Mouse (Mus musculus) midbrain, embryonic 12.5 days (tissue): ENCODE data around the gene Txn2. TPM values are rescaled to one million over a fixed set of nuclear protein-coding genes. Genes with fewer than 3 reads are reported as not detected.

ENCODE experiments used
- ATAC-seq: fragments of 200-750 bp; cut with Nextera tagmentation; 2 replicates; pipeline ENCODE4 v1.8.0; 2017; ENCODE audit warnings: low read depth, moderate TSS enrichment, moderate library complexity; ENCODE audit not compliant: low FRiP score
- H3K27ac ChIP-seq: fragments of 300-500 bp; sonication (generic); replicated peaks from 2 replicates; pipeline ENCODE4 v1.5.1; 2016; ENCODE audit warnings: mild to moderate bottlenecking
- H3K27me3 ChIP-seq: fragments of 300-500 bp; sonication (generic); 2 replicates; pipeline ENCODE4 v1.6.1; 2016; ENCODE audit warnings: mild to moderate bottlenecking
- H3K36me3 ChIP-seq: fragments of 300-500 bp; sonication (generic); 2 replicates; pipeline ENCODE4 v1.6.1; 2016
- H3K4me1 ChIP-seq: fragments of 300-500 bp; sonication (generic); 2 replicates; pipeline ENCODE4 v1.6.1; 2016
- H3K4me2 ChIP-seq: fragments of 300-500 bp; sonication (generic); replicated peaks from 2 replicates; pipeline ENCODE4 v1.6.1; 2016; ENCODE audit warnings: mild to moderate bottlenecking, moderate library complexity
- H3K4me3 ChIP-seq: fragments of 300-500 bp; sonication (generic); 2 replicates; pipeline ENCODE4 v1.5.1; 2016; ENCODE audit warnings: mild to moderate bottlenecking
- H3K9ac ChIP-seq: fragments of 300-500 bp; sonication (generic); replicated peaks from 2 replicates; pipeline ENCODE4 v1.6.1; 2016; ENCODE audit warnings: mild to moderate bottlenecking, moderate library complexity
- H3K9me3 ChIP-seq: fragments of 300-500 bp; sonication (generic); 2 replicates; pipeline ENCODE4 v1.6.1; 2016; ENCODE audit warnings: mild to moderate bottlenecking
- WGBS: fragments of 180-500 bp; shearing (Covaris S2); methylation state at CpG from one replicate; pipeline ENCODE4 v1.1.7; 2016; 5-methylcytosine and 5-hydroxymethylcytosine counted together
- polyA plus RNA-seq: library from polyadenylated mRNA; unstranded; fragments of >200 nt; fragmentation: Nextera tagmentation; extraction: Ambion mirVana; gene quantifications from 2 replicates; pipeline ENCODE4 v1.2.1, GENCODE M21; 2016

The Txn2 gene
- polyA plus RNA-seq, 1 experiment from 2014 or later: 210 TPM

- H3K27ac ChIP-seq: no peak overlapping the region
- 17% methylated on average over 17 of the region's 17 CpGs for WGBS
- no peak overlapping the region for H3K9ac ChIP-seq
- H3K36me3 ChIP-seq: no peaks in the 10 kb centered on the region
- no peak for ATAC-seq
- no peak overlapping the region for H3K4me3 ChIP-seq
- H3K27me3 ChIP-seq: no peaks in the 10 kb centered on the region
- no peak overlapping the region for H3K4me2 ChIP-seq
- peaks cover 9% of the 10 kb centered on the region; the same call in 1 of the 2 replicates for H3K4me1 ChIP-seq
- H3K9me3 ChIP-seq: no peaks in the 10 kb centered on the region
Measured at GRCm38 (mm10) chr15:77882797-77883696, 45.8 kb downstream of the Txn2 start.

GRCm38 (mm10) chr15:77882297-77882696 is 46.5 kb downstream of the Txn2 start:
- H3K9ac ChIP-seq: no peak overlapping the region
- no peaks in the 10 kb centered on the region for H3K9me3 ChIP-seq
- no peak overlapping the region for H3K27ac ChIP-seq
- no peaks in the 10 kb centered on the region for H3K27me3 ChIP-seq
- ATAC-seq: no peak
- peaks cover 9% of the 10 kb centered on the region; the same call in 1 of the 2 replicates for H3K4me1 ChIP-seq
- no peaks in the 10 kb centered on the region for H3K36me3 ChIP-seq
- no peak overlapping the region for H3K4me2 ChIP-seq
- 70% methylated on average over 6 of the region's 6 CpGs for WGBS
- H3K4me3 ChIP-seq: no peak overlapping the region

GRCm38 (mm10) chr15:77881698-77882097 is 47.1 kb downstream of the Txn2 start:
- no peak overlapping the region for H3K27ac ChIP-seq
- H3K27me3 ChIP-seq: no peaks in the 10 kb centered on the region
- no peaks in the 10 kb centered on the region for H3K36me3 ChIP-seq
- H3K4me1 ChIP-seq: peaks cover 9% of the 10 kb centered on the region; the same call in 1 of the 2 replicates
- no peak overlapping the region for H3K4me3 ChIP-seq
- H3K9me3 ChIP-seq: no peaks in the 10 kb centered on the region
- no peak for ATAC-seq
- WGBS: 80% methylated on average over 5 of the region's 5 CpGs
- H3K9ac ChIP-seq: no peak overlapping the region
- H3K4me2 ChIP-seq: no peak overlapping the region

GRCm38 (mm10) chr15:77880738-77881137 is 48.1 kb downstream of the Txn2 start:
- no peak overlapping the region for H3K4me2 ChIP-seq
- no peak overlapping the region for H3K4me3 ChIP-seq
- WGBS: 90% methylated on average over 5 of the region's 5 CpGs
- peaks cover 9% of the 10 kb centered on the region; the same call in 1 of the 2 replicates for H3K4me1 ChIP-seq
- no peaks in the 10 kb centered on the region for H3K9me3 ChIP-seq
- H3K36me3 ChIP-seq: no peaks in the 10 kb centered on the region
- H3K27me3 ChIP-seq: no peaks in the 10 kb centered on the region
- H3K27ac ChIP-seq: no peak overlapping the region
- H3K9ac ChIP-seq: no peak overlapping the region
- ATAC-seq: no peak

- ATAC-seq: no peak
- H3K27me3 ChIP-seq: no peaks in the 10 kb centered on the region
- WGBS: 88% methylated on average over 3 of the region's 3 CpGs
- H3K27ac ChIP-seq: no peak overlapping the region
- no peaks in the 10 kb centered on the region for H3K36me3 ChIP-seq
- peaks cover 9% of the 10 kb centered on the region; the same call in 1 of the 2 replicates for H3K4me1 ChIP-seq
- H3K9me3 ChIP-seq: no peaks in the 10 kb centered on the region
- H3K4me3 ChIP-seq: no peak overlapping the region
- H3K9ac ChIP-seq: no peak overlapping the region
- H3K4me2 ChIP-seq: no peak overlapping the region
Measured at GRCm38 (mm10) chr15:77879756-77880155, 49.0 kb downstream of the Txn2 start.

GRCm38 (mm10) chr15:77877209-77877608 is 51.6 kb downstream of the Txn2 start:
- no peaks in the 10 kb centered on the region for H3K27me3 ChIP-seq
- no peaks in the 10 kb centered on the region for H3K9me3 ChIP-seq
- WGBS: 74% methylated on average over 2 of the region's 2 CpGs
- no peak overlapping the region for H3K27ac ChIP-seq
- H3K4me3 ChIP-seq: no peak overlapping the region
- ATAC-seq: no peak
- H3K4me2 ChIP-seq: no peak overlapping the region
- no peak overlapping the region for H3K9ac ChIP-seq
- no peaks in the 10 kb centered on the region for H3K4me1 ChIP-seq
- H3K36me3 ChIP-seq: no peaks in the 10 kb centered on the region

GRCm38 (mm10) chr15:77876716-77877115 is 52.1 kb downstream of the Txn2 start:
- no peaks in the 10 kb centered on the region for H3K27me3 ChIP-seq
- no peak for ATAC-seq
- H3K4me2 ChIP-seq: no peak overlapping the region
- H3K9me3 ChIP-seq: no peaks in the 10 kb centered on the region
- no peak overlapping the region for H3K27ac ChIP-seq
- no peaks in the 10 kb centered on the region for H3K4me1 ChIP-seq
- no peaks in the 10 kb centered on the region for H3K36me3 ChIP-seq
- H3K9ac ChIP-seq: no peak overlapping the region
- 83% methylated on average over 3 of the region's 3 CpGs for WGBS
- H3K4me3 ChIP-seq: no peak overlapping the region

GRCm38 (mm10) chr15:77875953-77876352 is 52.9 kb downstream of the Txn2 start:
- no peaks in the 10 kb centered on the region for H3K27me3 ChIP-seq
- 96% methylated on average over 6 of the region's 6 CpGs for WGBS
- no peak for ATAC-seq
- H3K36me3 ChIP-seq: no peaks in the 10 kb centered on the region
- no peak overlapping the region for H3K4me2 ChIP-seq
- H3K4me3 ChIP-seq: no peak overlapping the region
- H3K27ac ChIP-seq: no peak overlapping the region
- H3K9ac ChIP-seq: no peak overlapping the region
- H3K4me1 ChIP-seq: no peaks in the 10 kb centered on the region
- H3K9me3 ChIP-seq: no peaks in the 10 kb centered on the region

- H3K9ac ChIP-seq: no peak overlapping the region
- no peak overlapping the region for H3K4me3 ChIP-seq
- no peak overlapping the region for H3K27ac ChIP-seq
- H3K4me2 ChIP-seq: no peak overlapping the region
- no peaks in the 10 kb centered on the region for H3K9me3 ChIP-seq
- H3K4me1 ChIP-seq: no peaks in the 10 kb centered on the region
- H3K27me3 ChIP-seq: no peaks in the 10 kb centered on the region
- ATAC-seq: no peak
- whole genome bisulfite sequencing: 90% methylated on average over 9 of the region's 9 CpGs
- H3K36me3 ChIP-seq: no peaks in the 10 kb centered on the region
Measured at GRCm38 (mm10) chr15:77874807-77875206, 54.0 kb downstream of the Txn2 start.

GRCm38 (mm10) chr15:77874310-77874709 is 54.5 kb downstream of the Txn2 start:
- H3K4me3 ChIP-seq: no peak overlapping the region
- H3K4me2 ChIP-seq: no peak overlapping the region
- ATAC-seq: no peak
- H3K36me3 ChIP-seq: no peaks in the 10 kb centered on the region
- WGBS: 69% methylated on average over 4 of the region's 4 CpGs
- no peak overlapping the region for H3K27ac ChIP-seq
- H3K9ac ChIP-seq: no peak overlapping the region
- H3K9me3 ChIP-seq: no peaks in the 10 kb centered on the region
- H3K4me1 ChIP-seq: no peaks in the 10 kb centered on the region
- H3K27me3 ChIP-seq: no peaks in the 10 kb centered on the region

- ATAC-seq: no peak
- WGBS: 89% methylated on average over 2 of the region's 2 CpGs
Measured at GRCm38 (mm10) chr15:77873564-77873963, 55.2 kb downstream of the Txn2 start.

GRCm38 (mm10) chr15:77872996-77873395 is 55.8 kb downstream of the Txn2 start:
- 87% methylated on average over 3 of the region's 3 CpGs for WGBS
- H3K9ac ChIP-seq: no peak overlapping the region
- no peak for ATAC-seq

More at GRCm38 (mm10) chr15:77873564-77873963, 55.2 kb downstream of the Txn2 start:
- no peak overlapping the region for H3K4me2 ChIP-seq
- H3K9ac ChIP-seq: no peak overlapping the region
- no peaks in the 10 kb centered on the region for H3K4me1 ChIP-seq
- no peaks in the 10 kb centered on the region for H3K27me3 ChIP-seq
- no peak overlapping the region for H3K4me3 ChIP-seq
- H3K27ac ChIP-seq: no peak overlapping the region
- no peaks in the 10 kb centered on the region for H3K9me3 ChIP-seq
- H3K36me3 ChIP-seq: no peaks in the 10 kb centered on the region

More at GRCm38 (mm10) chr15:77872996-77873395, 55.8 kb downstream of the Txn2 start:
- Histone ChIP-seq H3K9me3 (no peaks in the 10 kb centered on the region), H3K36me3 (no peaks in the 10 kb centered on the region), H3K4me2 (no peak overlapping the region), H3K27ac (no peak overlapping the region), H3K4me3 (no peak overlapping the region), H3K4me1 (no peaks in the 10 kb centered on the region), H3K27me3 (no peaks in the 10 kb centered on the region)
